Mouse (Mus musculus) left cerebral cortex, adult 18-20 months (tissue): ENCODE data around the gene Lim2. TPM values are rescaled to one million over a fixed set of nuclear protein-coding genes. Genes with fewer than 3 reads are reported as not detected.
"Not testable (repeated sequence)": the region's sequence is repeated elsewhere in the genome, so short reads cannot be mapped to it uniquely, and the experiment has no call there.

Experiments
- DNase-seq, 2 experiments: peaks; one replicate each; pipeline ENCODE4 v3.0.0; 2021 to 2022; ENCODE audit warnings: low spot score in 2 of 2, mixed read lengths in 1 of 2
- long read RNA-seq, 2 experiments: library from polyadenylated mRNA; stranded (forward); transcript quantifications; one replicate each; pipeline ENCODE4 v2.0.0; 2021
- total RNA-seq, 2 experiments: library from RNA; stranded (reverse); gene quantifications; 2 replicates each; pipeline ENCODE4 v1.2.3; 2021

Gene Lim2
- total RNA-seq: not detected
- long read RNA-seq, experiment 1: 0 reads
- long read RNA-seq, experiment 2: 0 reads

GRCm38 (mm10) chr7:43427406-43427805 lies at the start of gene Lim2:
TSS of gene Lim2 (plus strand) at chr7:43427670.
- no peak for DNase-seq

GRCm38 (mm10) chr7:43378226-43378625 lies 49.2 kb upstream of the Lim2 start:
- DNase-seq: peak; percentile 6 to 22

GRCm38 (mm10) chr7:43392349-43393121 lies 34.9 kb upstream of the Lim2 start:
- DNase-seq: no peak

- DNase-seq: no peak
These were observed 28.0 kb upstream of the Lim2 start for GRCm38 (mm10) chr7:43399501-43399900.

- no peak for DNase-seq
These were observed 24.8 kb upstream of the Lim2 start for GRCm38 (mm10) chr7:43402718-43403117.

- no peak for DNase-seq
These were observed 19.9 kb upstream of the Lim2 start for GRCm38 (mm10) chr7:43407573-43407972.

- DNase-seq: no peak
These were observed 19.3 kb upstream of the Lim2 start, which contains the start of gene Siglecg for GRCm38 (mm10) chr7:43408131-43408553. TSS of gene Siglecg (plus strand) at chr7:43408204.

- DNase-seq: no peak
These were observed 18.4 kb upstream of the Lim2 start for GRCm38 (mm10) chr7:43409084-43409483.

GRCm38 (mm10) chr7:43411724-43412123 lies 15.7 kb upstream of the Lim2 start:
- DNase-seq: not testable (repeated sequence)

- no peak for DNase-seq
These were observed 10.2 kb upstream of the Lim2 start for GRCm38 (mm10) chr7:43417298-43417697.

- DNase-seq: peak; percentile 84 to 94
These were observed 4.4 kb upstream of the Lim2 start for GRCm38 (mm10) chr7:43422995-43423617.

- no peak for DNase-seq
These were observed 3.4 kb upstream of the Lim2 start for GRCm38 (mm10) chr7:43423991-43424625.

GRCm38 (mm10) chr7:43429500-43429899 lies 2.0 kb downstream of the Lim2 start:
- no peak for DNase-seq

- no peak for DNase-seq
These were observed 5.4 kb downstream of the Lim2 start for GRCm38 (mm10) chr7:43432891-43433290.

GRCm38 (mm10) chr7:43434676-43435075 lies 7.2 kb downstream of the Lim2 start:
- DNase-seq: no peak

- DNase-seq: no peak
These were observed 9.1 kb downstream of the Lim2 start, which contains the start of gene Nkg7 for GRCm38 (mm10) chr7:43436341-43437255. TSS of gene Nkg7 (plus strand) at chr7:43437073.

- DNase-seq: no peak
These were observed 11.1 kb downstream of the Lim2 start for GRCm38 (mm10) chr7:43438611-43439010.

GRCm38 (mm10) chr7:43440482-43440881 lies 13.0 kb downstream of the Lim2 start, which contains the start of gene Cldnd2:
TSS of gene Cldnd2 (plus strand) at chr7:43440782.
- DNase-seq: no peak

GRCm38 (mm10) chr7:43441071-43441470 lies 13.6 kb downstream of the Lim2 start:
- no peak for DNase-seq

GRCm38 (mm10) chr7:43442684-43443083 lies 15.2 kb downstream of the Lim2 start:
- DNase-seq: no peak
